Mouse (Mus musculus): ENCODE data around the gene Naglu.
A peak's percentile ranks its signal among the peaks of the same experiment; 100 is the strongest.
"Not testable (repeated sequence)": the region's sequence is repeated elsewhere in the genome, so short reads cannot be mapped to it uniquely, and the experiment has no call there.

Gene Naglu

DNA sequence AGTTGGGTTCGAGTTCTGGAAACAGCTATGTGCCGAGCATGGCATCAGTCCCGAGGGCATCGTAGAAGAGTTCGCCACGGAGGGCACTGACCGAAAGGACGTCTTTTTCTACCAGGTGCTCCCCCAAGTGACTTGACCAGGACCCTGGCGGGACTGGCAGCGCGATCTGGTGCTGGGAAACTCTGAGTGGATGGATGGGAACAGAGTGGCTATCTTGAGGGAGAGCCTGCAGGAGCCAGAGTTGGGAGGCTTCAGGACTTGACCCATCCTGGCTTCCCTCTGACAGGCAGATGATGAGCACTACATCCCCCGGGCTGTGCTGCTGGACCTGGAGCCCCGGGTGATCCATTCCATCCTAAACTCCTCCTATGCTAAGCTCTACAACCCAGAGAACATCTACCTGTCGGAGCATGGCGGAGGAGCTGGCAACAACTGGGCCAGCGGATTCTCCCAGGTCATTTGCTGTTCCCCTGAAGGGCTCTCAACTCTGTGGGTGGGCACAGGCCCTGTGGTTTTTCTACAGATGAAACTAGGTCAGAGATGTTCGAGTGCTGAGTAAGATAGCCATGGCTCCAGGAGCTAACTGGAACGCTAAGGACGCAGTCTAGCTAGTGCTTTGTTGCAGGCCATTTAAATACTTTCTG lies 50.9 kb downstream of the Naglu start:
- DNase-seq (ENCODE audit: low read depth, low spot score), result no peak

DNA sequence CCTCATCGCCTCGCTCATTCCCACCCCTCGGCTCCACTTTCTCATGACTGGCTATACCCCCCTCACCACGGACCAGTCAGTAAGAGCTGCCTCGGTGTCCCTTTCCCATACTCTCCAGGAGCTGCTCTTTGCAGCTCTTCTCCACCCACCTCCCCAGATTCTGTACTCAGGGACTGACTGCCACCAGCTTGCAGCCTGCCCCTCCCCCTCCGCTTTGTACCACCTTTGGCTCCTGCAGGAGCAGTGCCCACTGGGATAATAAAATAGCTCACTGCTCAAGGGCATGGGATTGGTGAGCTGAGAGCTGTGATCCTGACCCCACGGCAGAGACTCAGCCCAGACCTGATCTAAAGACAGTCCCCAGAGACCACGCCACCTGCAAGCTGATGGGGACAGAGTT lies 54.7 kb downstream of the Naglu start:
- DNase-seq (ENCODE audit: low read depth, low spot score), result not testable (repeated sequence)

DNA sequence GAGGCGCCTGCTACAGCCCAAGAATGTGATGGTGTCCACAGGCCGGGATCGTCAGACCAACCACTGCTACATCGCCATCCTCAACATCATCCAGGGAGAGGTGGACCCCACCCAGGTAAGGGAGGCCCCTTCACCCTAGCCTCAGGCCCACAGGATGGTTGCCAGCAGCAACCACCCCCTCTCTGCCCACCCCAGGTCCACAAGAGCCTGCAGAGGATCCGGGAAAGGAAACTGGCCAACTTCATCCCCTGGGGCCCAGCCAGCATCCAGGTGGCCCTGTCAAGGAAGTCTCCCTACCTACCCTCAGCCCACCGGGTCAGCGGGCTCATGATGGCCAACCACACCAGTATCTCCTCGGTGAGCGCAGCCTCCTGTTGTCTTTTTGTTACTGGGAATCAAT lies 55.2 kb downstream of the Naglu start:
- not testable (repeated sequence) for DNase-seq (ENCODE audit: low read depth, low spot score)

DNA sequence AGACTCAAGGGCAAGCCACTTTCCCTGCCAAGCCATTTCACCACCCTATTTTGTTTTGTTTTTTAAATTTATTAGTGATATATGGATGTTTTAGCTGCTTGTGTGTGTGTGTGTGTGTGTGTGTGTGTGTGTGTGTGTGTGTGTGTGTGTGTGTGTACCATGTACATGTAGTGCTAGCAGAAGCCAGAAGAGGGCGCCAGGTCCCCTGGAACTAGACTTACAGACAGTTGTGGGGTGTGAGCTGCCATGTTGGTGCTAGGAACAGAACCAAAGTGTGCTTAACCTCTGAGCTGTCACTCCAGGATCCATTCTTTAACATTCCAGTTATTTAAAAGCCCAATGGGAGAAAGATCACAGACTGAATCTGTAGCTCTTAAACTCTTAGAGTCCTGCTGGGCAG lies 57.3 kb downstream of the Naglu start:
- DNase-seq (ENCODE audit: low read depth, low spot score), result peak; percentile 80

Measured in ZHBTc4 (cell line).